Mouse (Mus musculus) embryonic fibroblast, embryonic 13.5 days (primary cell): Measurements from ENCODE around the gene Sult5a1. TPM values are rescaled to one million over a fixed set of nuclear protein-coding genes. Genes with fewer than 3 reads are reported as not detected.

Experiments used
- H3K27ac ChIP-seq: 2 replicates; pipeline ENCODE4 v1.5.1; 2012; ENCODE audit warnings: low read length, control low read depth, inconsistent platforms; ENCODE audit not compliant: insufficient read depth
- H3K4me1 ChIP-seq: 2 replicates; pipeline ENCODE4 v1.6.1; 2011; ENCODE audit warnings: low read length; ENCODE audit not compliant: control insufficient read depth, insufficient read depth
- H3K4me3 ChIP-seq: 2 replicates; pipeline ENCODE4 v1.5.1; 2011; ENCODE audit warnings: mild to moderate bottlenecking, control low read depth, low read length; ENCODE audit not compliant: insufficient read depth
- CTCF ChIP-seq: IDR thresholded peaks from 2 replicates; pipeline ENCODE4 v1.5.1; 2011; ENCODE audit warnings: mild to moderate bottlenecking, control low read depth, low read length, moderate library complexity, borderline replicate concordance; ENCODE audit not compliant: insufficient read depth
- POLR2A ChIP-seq: IDR thresholded peaks from 2 replicates; pipeline ENCODE4 v1.6.1; 2011; ENCODE audit warnings: low read depth, mild to moderate bottlenecking, control low read depth, low read length, moderate library complexity
- polyA plus RNA-seq: library from polyadenylated mRNA; stranded (reverse); fragments of >200 nt; gene quantifications from 2 replicates; pipeline ENCODE4 v1.2.4, GENCODE M21; 2011; ENCODE audit warnings: low read depth; ENCODE audit not compliant: missing spikeins, insufficient read length

Gene Sult5a1
- polyA plus RNA-seq, 1 experiment = 1.1 TPM

DNA sequence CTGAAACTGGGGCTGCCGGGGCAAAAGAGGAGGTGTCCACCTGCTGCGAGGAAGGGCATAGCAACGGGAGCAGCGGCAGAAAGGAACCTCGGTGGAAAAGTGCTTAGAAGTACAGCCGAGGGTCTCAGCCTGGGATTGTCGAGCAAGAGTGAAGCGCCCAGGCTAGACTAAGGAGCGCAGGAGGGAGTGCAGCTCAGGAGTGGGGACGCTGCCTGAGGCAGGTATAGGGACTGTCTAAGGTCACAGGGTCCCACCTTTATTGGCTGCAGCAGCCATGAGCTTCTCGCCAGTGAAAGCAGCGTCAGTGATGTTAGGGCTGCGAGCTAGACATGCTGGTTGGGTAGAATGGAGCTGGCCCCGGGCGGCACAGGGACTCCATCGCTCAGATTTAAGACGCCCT is 40.4 kb downstream of the Sult5a1 start:
- TF ChIP-seq POLR2A = no peak
- no peak for TF ChIP-seq CTCF
- H3K27ac ChIP-seq = no peak overlapping the region
- peaks cover 4% of the 10 kb centered on the region; the same call in 1 of the 2 replicates for H3K4me1 ChIP-seq
- peak overlapping the region; percentile 5; the same call in 1 of the 2 replicates for H3K4me3 ChIP-seq

DNA sequence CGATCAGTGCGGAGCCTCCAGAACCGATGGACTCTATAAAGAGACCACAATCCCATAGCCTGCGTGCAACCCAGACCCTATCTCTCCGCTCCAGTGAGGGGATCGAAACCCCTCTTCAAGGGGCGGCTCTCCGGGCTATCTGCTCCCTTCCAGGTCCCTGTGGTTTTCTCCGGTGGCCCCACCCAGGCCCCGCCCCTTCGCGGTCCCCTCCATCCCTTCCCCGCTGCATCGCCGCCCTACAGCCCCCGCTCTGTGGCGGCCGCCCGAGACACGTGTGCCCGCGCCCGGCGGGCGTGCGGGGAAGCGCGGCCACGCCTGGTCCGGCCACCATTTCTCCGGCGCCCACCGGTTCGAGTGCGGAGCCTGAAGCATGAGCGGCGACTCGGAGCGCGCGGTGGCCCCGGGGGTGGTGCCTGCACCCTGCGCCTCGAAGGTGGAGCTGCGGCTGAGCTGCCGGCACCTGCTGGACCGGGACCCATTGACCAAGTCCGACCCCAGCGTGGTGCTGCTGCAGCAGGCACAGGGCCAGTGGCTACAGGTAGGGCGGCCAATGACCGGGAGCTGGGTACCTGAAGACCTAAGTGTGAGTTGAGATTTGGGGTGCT is 40.9 kb downstream of the Sult5a1 start, which contains the start of gene Cpne7:
Cpne7 (plus strand) TSS at position 248 of the 605 bp plus-strand sequence.
- Histone ChIP-seq H3K4me1 (peaks cover under 1% of the 10 kb centered on the region; the same call in 1 of the 2 replicates), H3K4me3 (peak within 1 kb of the TSS; percentile 5; the same call in 1 of the 2 replicates), H3K27ac (no peak within 1 kb of the TSS)
- TF ChIP-seq CTCF (no peak), POLR2A (no peak)

DNA sequence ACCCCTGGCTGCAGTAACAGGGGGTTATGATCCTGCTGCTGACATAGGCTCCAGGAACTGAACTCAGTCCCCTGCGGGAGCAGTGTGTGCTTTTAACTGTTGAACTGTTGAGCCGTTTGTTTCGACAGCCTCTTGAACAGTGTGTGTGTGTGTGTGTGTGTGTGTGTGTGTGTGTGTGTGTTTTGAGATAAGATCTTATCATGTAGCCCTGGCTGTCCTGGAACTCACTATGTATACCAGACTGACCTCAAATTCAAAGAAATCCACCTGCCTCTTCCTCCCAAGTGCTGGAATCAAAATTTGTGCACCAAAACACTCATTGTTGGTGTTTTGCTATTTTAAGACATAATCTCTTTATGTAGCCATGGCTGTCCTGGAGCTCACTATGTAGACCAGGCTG is 43.5 kb downstream of the Sult5a1 start:
- Histone ChIP-seq H3K4me3 (no peak overlapping the region), H3K27ac (no peak overlapping the region), H3K4me1 (no peaks in the 10 kb centered on the region)
- TF ChIP-seq CTCF (no peak), POLR2A (no peak)

DNA sequence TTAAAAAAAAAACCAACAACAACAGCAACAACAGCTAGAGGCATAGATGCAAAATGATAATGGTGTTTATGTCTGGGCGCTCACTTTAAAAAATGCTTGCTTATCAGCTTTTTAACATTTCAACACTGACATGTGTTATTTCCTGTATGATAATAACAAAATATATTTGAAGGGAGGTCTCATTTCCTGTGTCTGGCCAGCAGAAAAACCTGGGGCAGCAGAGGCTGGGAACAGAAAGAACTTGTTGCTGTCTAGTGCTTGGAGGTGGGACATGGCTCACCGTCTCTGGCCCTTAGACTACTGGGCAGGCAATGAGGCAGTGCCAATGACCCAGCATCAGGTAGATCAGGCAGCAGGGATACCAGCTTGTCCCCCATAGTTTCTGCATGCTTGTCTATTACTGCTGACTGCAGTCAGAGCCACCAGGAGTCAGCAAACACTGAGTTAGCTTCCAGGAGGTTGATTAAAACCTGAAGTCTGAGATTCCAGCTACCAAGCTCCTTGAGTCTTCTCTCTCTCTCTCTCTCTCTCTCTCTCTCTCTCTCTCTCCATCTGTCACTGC is 44.1 kb downstream of the Sult5a1 start:
- no peaks in the 10 kb centered on the region for H3K4me1 ChIP-seq
- TF ChIP-seq POLR2A (no peak), CTCF (no peak)
- no peak overlapping the region for H3K27ac ChIP-seq
- H3K4me3 ChIP-seq = no peak overlapping the region

DNA sequence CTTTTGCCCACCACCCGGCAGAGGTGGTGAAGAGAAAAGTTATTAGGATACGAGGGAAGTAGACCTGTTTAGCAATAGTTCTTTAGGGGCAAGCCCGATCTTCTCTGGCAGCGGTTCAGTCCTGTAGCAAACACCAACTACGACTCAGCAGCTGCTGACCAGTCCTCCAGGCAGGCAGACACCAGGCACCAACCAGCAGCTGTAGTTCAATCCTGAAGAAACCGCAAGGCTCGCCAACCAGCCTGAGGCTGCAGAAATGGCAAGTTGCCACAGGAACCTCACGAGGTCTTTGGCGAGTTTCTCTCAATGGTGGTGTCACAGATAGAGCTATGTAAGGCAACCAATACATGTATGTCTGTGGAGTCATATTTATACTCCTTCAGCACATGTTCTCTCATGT is 45.2 kb downstream of the Sult5a1 start:
- Histone ChIP-seq H3K4me1 (no peaks in the 10 kb centered on the region), H3K27ac (no peak overlapping the region), H3K4me3 (no peak overlapping the region)
- TF ChIP-seq POLR2A (no peak), CTCF (no peak)

DNA sequence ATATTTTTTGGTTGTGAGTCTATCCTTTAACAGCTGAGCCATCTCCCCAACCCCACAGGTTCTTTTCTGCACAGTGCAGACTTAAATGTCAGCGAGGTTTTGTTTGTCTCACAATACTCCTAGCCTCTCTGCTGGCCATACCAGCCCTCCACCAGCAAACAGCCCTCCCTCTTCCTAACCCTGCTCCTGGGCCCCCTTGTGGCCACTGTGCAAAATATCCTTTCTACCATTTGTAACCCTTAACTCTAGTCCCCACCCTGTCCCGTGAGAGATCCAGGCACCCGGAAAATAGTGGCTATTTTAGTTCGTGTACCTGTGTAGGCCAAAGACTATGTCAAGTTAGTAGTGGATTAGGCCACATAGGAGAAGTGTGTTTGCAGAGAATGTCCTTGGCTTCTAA is 47.5 kb downstream of the Sult5a1 start:
- Histone ChIP-seq H3K4me3 (no peak overlapping the region), H3K27ac (no peak overlapping the region), H3K4me1 (no peaks in the 10 kb centered on the region)
- TF ChIP-seq POLR2A = no peak
- peak; percentile 39; the same call in 1 of the 2 replicates for TF ChIP-seq CTCF

DNA sequence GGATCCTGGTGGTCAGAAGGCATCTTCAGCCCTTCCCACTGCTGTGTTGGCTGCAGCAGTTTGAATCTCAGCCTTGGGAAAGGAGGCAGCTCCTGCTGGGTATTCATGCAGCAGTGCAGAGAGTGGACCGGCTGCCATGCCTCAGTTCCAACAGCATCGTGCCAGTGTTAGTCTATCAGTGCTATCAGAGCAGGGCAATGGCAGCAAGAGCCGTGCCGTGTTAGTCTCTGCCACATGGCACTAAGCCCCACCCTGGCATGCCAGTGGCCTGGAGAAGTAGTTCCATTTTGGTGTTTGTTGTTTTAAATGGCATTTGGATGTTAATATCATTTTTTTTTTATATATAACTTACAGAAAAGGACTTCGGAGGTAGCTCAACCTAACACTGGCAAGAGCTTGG is 49.2 kb downstream of the Sult5a1 start:
- Histone ChIP-seq H3K4me3 (no peak overlapping the region), H3K27ac (no peak overlapping the region), H3K4me1 (no peaks in the 10 kb centered on the region; the same call in 1 of the 2 replicates)
- TF ChIP-seq POLR2A (no peak), CTCF (no peak)

DNA sequence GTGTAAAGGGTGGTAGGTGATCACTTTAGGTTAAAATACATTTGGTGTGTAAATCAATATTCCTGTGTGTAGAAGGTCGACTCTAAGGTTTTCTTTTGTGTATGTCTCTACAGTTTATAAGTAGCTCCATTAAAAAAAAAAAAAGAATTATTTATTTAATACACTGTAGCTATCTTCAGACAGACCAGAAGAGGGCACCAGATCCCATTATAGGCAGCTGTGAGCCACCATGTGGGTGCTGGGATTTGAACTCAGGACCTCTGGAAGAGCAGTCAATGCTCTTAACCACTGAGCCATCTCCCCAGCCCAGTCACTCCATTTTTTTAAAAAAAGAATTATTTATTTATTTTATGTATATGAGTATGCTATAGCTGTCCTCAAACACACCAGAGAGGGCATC is 50.1 kb downstream of the Sult5a1 start:
- Histone ChIP-seq H3K4me1 (no peaks in the 10 kb centered on the region; the same call in 1 of the 2 replicates), H3K27ac (no peak overlapping the region), H3K4me3 (no peak overlapping the region)
- no peak for TF ChIP-seq POLR2A

DNA sequence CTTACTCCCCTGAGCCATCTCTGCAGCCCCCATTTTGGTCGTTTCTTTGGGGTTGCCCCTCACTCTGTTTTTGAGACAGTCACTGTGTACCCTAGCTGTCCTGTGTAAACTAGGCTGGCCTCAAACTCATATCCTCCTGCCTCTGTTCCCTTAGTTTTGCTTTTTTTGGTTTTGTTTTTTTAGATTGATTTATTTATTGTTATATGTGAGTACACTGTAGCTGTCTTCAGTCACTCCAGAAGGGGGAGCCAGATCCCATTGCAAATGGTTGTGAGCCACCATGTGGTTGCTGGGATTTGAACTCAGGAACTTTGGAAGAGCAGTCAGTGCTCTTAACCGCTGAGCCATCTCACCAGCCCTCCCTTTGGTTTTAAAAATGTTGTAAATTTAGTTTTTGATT is 51.6 kb downstream of the Sult5a1 start:
- TF ChIP-seq CTCF = no peak
- no peak for TF ChIP-seq POLR2A
- H3K4me3 ChIP-seq = no peak overlapping the region
- H3K27ac ChIP-seq = no peak overlapping the region
- H3K4me1 ChIP-seq = no peaks in the 10 kb centered on the region; the same call in 1 of the 2 replicates

DNA sequence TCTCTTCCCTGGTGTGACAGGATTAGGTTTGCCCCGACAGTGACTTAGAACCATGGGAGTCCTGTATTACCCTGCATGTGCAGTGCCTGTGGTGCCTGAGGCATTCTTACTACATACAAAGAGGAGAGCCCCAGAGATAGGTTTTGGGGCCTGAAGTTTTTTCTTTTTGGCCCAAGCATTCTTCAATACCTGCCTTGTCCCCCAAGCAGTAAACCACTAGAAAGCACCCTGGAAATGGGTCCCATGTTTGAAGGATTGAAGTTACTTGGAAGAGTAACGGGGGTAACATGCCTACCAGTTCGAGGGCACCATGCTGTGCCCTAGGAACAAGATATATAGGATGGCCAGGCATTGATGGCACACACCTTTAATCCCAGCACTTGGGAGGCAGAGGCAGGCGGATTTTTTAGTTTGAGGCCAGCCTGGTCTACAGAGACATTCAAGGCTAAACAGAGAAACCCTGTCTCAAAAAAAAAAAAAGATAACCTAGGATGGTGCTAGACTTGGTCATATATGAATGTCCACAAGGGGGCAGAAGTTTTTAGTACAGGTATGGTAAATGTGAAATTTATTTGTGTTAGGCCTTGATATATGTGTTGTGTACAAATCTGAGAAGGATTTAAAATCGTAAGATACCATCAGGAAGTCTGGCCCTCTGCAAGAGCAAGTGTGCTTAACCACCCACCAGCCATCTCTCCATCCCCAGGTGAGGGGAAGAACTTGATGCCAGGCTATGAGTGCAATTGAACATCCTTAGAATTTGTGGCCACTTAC is 52.4 kb downstream of the Sult5a1 start:
- Histone ChIP-seq H3K4me3 (no peak overlapping the region), H3K27ac (no peak overlapping the region), H3K4me1 (no peaks in the 10 kb centered on the region; the same call in none of the 2 replicates)
- TF ChIP-seq POLR2A (peak; percentile 55), CTCF (no peak)
